Mouse (Mus musculus) right cerebral cortex, adult 2 months (tissue): ENCODE data around the gene Plpp7.
A peak's percentile ranks its signal among the peaks of the same experiment; 100 is the strongest.

Experiments used
- DNase-seq, 2 experiments: peaks; one replicate each; pipeline ENCODE4 v3.0.0; 2021 to 2022; ENCODE audit warnings: low spot score in 2 of 2

The Plpp7 gene

DNA sequence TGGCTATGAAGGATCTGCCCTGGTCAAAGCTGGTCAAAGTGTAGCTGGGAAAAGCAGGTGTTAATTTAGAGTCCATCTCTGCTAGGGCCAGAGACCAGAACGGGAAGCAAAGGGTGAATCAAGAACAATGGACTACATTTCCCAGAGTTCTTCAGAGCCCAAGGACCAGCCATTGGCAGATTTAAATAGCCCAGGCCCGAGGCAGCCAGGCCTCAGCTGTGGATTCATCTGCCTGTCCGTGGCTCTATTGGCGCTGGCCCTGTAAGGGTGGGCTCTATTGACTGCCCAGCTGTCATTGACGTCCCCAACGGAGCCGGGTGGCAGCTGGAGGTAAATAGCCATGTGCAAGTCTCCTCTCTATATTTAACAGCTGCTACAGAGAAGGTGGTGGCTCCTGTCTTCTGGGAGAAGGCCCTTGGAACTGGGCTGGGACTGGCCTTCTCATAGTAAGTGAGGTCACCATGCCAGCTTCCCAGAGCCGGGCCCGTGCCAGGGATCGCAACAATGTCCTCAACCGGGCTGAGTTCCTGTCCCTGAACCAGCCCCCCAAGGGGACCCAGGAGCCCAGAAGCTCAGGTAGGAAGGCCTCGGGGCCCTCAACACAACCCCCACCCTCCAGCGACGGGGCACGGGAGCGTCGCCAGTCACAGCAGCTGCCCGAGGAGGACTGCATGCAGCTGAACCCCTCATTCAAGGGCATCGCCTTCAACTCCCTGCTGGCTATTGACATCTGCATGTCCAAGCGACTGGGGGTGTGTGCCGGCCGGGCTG is at the start of gene Plpp7:
TSS of gene Plpp7 (plus strand) at position 178 of the 771 bp plus-strand sequence.
- DNase-seq: peak; percentile 84 to 88

DNA sequence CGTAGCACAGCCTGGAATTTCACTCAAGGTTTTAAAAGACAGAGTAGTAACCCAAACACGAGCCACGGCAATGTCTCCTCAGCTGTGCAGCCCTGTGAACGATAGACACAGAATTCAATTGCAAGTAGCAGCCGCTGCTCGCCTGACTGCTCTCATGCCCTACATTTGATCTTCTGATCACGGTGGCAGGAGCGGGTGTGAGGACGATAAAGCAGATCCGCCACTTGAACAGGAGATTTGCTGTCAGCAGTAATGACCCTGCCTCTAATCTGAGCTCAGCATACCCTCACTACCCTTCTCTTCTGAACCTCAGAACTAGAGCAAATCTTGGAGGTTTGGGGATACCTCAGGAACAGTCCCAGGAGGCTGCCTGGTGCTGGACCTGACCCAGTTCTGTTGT is 49.3 kb upstream of the Plpp7 start:
- no peak for DNase-seq

DNA sequence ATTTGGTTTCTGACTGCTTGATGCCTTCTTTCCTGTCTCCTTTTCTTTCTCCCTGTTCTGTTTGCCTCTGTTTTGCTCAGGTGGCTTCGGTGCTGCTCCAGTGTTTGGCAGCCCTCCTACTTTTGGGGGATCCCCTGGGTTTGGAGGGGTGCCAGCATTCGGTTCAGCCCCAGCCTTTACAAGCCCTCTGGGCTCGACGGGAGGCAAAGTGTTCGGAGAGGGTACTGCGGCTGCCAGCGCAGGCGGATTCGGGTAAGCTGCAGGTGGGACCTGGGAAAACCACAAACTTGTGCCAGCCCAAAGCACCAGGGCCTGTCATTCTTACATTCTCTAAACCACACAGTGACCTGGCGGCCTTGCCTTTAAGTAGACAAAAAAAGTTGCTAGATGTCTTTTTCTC is 48.0 kb upstream of the Plpp7 start:
- no peak for DNase-seq

DNA sequence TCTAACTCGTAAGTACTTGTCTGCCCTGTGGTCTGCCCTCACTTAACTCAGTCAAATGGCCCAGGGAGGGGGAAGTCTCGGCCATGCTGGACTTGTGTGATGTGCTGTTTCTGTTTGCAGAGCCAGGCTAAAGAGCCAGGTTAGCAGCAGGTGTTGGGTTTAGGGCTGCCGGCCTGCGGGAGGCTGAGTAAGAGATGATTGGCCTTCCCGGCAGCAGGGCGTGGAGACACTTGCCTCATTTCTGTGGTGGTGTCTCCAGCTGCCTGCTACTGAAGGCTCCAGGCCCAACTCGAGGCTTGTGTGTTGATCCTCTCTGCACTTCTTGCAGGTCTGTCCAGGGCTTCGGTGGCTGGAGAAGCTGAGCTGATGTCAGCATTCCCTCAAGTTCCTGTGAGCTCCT is 43.5 kb upstream of the Plpp7 start:
- DNase-seq: no peak

DNA sequence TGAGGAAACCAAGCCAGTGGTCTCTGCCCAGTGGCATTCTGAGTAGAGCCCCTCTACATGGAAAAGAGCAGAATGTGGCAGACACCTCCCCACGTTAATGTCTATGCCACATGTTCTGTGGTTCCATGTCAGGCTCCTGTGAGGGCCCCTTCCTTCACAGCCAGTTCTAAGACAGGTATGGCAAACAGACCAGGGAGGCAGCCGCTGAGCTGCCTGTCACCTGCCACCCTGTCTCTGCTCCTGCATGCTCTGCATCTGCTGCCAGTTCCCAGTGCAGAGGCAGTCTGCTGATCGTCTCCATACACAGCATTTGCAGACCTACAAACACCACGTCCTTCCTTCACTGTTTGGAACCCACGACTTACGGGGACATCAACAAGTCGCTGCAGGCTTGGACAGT is 42.9 kb upstream of the Plpp7 start:
- no peak for DNase-seq

DNA sequence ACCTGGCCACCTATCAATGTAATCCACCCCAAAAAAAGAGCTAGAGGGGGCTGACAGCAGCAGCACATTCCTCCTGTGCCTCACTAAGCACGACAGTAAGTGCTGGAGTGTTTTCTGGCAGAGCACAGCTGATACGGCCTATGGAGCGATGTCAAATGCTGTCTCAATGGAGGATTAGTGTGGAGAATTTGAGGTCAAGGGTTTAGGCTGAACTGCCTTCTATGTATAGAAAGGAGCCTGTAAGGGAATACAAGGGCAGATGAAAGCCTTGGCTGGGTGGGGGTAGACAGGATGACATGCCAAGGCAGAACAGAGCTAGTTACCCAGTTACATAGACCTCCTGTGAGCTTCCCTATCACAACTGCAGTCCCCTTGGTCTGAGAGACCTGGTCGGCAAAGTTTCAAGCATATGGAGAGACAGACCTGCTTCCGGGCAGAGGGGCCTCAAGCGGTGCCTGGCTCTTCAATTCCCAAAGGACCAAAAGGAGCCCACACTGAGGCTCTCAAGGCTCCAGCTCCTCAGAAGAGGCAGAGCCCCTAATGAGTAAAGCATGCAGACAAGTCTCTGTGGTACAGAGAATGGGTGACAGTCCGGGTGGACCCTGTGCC is 39.9 kb upstream of the Plpp7 start:
- DNase-seq: no peak

DNA sequence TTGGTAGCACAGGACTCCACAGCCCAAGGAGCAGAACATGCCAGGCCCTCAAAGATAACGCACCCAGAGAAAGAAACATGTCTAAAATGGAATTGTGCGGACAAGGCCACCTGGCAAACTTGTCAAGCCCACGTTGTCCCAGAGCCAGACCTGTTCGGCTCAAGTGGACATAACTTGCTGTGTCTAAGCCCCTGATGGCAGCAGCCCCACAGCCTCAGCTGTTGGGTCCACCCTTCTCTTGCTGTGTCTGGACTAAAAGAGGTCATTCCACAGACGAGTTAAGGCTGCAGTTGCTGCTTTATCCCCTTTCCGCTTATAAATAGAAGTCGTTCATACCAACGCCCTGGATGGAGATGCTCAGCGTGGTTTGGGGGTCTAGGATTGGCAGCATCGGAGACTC is 38.8 kb upstream of the Plpp7 start:
- no peak for DNase-seq

DNA sequence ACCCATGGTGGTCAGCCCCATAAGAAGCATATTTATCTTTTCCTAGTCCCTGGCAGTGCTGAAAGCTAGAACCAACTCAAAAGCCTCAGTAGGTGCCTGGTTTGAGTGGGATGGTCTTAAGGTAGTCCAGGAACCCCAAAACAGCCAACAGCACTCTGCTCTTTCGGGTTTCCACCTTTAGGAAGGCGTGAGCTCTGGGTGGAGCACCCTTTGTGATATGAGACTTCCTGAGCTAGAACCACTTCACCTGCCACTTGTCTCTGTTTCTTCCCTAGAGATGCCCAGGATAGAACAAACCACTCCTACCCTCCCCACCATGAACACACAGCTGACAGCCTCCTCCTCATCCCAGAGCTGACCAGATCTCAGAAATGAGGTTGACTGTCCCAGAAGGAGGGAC is 38.0 kb upstream of the Plpp7 start:
- no peak for DNase-seq

DNA sequence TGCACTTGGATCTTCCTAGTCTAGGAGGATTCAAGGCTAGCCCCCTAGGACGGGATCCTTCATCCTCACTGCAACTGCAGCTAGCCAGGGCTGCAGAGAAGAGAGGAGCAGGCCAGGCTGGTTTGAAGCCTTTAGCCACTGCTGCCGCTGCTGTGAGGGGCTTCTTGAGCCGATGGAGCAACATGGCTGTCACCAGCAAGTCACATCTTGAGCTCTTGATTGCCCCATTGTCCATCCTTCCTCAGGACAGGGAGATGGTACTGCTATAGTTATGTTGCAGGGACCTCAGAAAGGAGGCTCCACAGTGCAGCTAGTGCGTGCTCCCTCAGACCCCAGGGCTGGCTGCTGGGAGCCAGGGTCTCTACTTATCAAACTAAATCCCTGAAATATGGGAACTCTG is 37.5 kb upstream of the Plpp7 start:
- no peak for DNase-seq

DNA sequence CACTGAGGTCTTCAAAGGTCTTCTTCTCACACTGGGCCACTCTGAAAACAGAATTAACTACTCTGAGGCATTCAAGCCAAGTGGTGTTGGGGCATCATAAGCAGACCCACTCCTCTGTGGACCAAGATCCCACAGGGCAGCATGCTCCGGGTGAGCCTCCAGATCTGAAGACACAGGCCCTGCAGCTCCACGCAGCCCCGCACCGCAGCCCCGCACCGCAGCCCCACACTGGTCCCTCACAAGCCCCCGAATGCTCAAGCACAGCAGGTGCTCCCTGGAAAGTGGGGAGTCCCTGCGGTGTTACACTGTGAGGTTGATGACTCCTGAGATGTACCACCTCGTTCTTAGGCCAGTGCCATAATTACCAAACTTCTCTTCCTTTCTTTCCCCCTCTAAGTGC is 37.1 kb upstream of the Plpp7 start:
- no peak for DNase-seq

DNA sequence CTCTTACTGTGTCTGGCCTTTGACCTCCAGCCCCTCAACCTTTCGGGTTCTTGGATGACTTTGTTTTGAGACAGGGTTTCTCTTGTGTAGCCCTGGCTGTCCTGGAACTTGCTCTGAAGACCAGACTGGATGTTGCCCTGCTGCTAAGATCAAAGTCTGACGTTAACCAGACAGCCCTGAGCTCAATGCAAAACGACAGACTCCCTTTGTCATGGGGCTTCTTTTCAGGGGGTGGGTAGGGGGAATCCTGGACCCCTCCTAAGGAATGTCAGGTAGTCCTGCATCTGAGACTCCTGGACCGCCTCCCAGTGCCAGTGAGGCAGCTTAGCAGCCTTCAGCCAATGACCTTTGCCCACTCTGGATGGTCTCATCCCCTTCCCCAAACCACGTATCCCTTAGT is 36.6 kb upstream of the Plpp7 start:
- no peak for DNase-seq

DNA sequence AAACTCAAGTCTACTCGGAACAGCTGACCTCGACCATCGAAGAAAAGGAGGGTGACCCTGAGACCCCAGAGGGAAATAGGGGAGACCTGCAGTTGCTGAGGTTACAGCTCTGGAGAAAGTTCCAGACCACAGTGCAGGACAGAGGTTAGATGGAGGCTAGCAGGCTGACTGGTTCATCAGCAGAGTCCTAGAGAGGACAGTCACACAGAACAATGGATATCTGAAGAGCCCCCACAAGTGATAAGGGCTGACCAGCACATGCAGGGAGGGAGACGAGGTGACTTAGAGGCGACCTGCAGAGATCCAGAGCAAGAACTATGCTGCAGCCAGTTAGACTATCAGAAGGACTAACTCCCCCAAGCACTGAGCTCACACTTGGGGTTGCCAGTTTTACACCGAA is 35.7 kb upstream of the Plpp7 start:
- no peak for DNase-seq

DNA sequence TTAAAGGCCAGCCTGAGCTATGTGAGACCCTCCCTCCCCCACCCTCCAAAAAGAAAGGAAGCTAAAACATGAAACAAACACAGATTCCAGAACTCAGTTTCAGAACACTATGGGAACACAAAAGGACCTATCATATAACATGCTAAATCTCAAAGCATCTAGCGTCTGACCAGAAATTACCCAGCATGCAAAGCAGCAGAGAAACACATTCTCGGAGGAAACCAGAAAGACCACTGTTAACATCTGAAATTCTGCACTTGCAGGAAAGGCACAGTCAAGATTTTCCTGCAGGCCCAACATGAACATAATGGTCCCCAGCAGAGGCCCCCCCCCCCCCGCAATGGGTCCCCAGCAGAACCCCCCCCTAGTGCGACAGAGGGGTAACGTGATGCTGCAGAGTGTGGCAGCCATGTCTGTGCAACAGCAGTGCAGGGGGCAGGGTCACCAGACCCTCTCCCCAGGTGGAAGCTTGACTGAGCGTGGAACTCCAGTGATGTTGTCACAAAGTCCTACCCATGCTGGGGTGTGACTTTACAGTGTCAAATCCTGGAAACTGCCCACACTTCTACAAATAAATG is 35.0 kb upstream of the Plpp7 start:
- DNase-seq: no peak

DNA sequence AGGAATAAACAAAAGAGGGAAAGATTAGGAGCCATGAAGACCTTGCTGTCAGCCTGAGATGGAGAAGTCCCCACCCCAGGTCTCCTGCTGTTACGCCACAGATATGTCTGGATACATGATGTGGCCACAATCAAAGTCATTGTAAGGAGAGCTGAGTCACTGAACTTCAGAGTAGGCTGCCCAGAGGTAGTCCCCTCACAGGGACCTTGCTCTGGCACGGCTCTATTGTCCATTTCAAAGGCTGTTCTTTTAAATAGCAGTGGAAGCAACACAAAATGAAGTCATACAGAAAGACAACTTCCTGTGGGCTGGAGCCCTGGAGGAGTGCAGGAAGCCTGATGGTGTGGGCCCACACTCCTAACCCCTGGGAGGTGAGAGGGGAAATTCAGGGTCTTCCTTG is 34.1 kb upstream of the Plpp7 start:
- DNase-seq: no peak

DNA sequence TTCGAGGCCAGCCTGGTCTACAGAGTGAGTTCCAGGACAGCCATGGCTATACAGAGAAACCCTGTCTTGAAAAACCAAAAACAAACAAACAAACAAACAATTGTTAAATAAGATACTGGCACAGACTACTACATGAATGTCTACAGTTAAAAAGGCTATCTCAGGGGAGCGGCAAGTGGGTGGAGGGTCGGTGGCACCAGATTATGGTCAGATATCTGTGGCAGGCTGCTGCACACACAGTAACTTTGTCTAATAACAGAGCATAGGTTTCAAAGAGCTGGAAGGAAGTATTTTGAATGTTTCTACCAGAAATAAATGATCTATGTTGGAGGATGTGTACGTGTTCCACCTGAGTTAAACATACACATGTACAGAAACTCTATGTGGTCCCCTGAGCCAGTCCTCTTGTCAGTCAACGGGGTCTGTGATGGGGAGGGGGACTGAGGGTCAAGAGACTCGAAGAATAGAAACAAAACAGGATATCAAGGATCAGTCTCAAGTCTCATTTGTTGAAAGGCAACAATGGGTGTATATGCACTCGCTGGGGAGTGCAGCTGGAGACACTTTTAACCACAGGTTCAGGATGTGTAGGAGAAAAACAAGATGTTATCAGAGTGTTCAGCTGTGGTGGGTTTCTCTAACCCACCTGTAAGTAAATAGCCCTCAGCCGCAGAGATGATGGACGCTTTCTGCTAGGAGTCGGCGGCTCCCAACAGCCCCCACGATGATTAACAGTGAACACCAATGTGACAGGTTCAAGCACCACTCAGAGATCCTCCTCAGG is 33.4 kb upstream of the Plpp7 start:
- no peak for DNase-seq

DNA sequence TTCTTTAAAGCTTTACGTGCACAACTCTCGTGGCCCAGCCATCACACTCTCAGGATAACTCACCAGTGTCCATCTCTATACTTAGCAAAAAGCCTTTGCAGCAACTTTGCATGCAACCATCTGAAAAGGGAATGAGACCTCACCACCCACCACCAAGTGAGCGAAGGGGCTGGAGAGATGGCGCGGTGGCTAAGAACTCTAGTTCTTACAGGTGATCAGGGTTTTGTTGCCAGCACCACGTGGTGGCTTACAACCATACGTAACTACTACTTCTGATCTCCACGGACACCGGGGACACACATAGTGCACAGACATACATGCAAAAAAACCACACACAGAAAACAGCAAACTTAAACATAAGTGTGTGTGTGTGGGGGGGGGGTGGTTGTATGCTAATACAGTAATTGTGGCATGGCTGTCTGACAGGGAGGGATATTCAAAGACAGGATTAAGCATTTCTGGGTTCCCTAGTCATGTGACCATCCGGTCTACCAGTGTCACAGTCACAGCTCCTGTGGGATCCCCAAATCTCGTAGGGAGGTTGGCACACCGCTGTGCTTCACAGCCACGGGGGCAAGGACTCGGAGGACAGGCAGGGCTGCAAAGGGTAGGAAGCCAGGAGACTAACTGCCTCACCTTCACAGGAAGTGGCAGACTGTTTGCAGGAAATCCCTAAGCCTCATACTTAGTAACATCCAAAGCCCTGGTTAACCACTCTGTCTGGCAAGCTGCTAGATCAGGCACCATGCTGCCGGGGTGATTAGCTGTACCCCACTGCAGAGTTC is 32.5 kb upstream of the Plpp7 start:
- DNase-seq: no peak

DNA sequence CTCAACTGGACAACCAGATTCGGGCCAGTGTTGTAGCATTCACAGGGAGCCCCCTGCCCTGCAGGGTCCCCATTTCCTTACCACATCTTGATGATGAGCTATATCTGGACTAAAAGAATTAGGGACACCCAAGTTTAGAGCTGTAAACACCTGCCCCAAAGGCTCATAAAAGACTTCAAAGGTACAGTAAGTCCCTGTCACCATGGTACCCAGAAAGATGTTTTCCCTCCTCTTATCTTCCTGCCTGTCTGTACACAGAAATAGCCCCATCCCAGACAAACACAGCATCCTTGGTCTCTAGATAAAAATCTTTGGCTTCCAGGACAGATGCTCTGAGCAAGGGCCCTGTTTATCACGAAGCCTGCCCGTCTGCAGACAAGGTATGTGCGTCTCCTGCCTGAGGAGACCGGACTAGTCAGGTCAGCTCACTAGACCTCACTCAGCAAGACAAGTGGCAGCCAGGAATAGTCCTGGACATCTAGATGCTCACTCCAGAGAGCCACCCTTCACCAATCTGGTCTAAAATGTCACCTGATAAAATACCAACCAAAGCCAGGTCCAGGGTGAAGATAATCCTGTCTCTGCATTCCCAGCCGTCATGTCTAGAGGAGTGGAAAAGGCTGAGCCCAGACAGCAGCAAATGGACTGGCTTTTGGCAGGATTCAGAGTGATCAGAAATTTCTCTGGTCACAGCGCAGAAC is 31.7 kb upstream of the Plpp7 start:
- DNase-seq: no peak

DNA sequence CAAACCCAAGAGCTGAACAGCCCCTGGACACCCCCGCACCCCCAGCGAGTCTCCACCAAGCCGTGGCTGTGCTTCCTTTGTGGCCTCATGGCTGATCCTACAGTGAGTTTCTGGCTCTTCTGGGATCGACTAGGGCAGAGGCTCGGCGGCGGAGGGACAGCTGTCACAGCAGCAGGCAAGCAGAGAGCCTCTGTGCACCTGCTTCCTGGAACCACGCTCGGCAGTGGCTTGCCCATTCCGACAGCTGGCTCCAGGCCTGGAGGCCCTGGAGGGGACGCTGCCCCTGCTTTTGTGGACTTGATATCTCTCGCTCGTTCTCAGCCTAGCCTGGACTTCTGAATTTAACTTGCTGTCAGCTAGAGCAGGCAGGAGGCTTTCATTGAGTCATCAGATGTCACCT is 30.4 kb upstream of the Plpp7 start:
- DNase-seq: no peak

DNA sequence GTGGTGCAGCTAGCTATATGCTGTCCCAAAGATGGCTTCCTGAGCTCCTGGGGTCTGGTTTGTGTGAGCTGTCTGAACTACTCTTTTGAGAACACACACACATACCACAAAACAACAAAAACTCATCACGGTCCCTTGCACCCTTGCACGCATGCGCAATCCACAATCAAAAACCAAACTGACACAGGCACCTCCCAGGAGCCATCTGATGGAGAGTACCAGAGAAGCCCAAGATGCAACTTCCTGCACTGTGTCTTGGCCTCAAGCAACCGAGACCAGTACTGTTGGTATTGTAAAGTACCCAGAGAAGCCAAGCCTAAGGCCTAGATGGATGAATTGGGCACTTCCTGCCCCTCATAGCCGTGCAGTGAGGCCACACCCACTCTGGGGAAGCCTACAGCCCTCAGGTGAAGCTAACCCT is 29.9 kb upstream of the Plpp7 start:
- no peak for DNase-seq

DNA sequence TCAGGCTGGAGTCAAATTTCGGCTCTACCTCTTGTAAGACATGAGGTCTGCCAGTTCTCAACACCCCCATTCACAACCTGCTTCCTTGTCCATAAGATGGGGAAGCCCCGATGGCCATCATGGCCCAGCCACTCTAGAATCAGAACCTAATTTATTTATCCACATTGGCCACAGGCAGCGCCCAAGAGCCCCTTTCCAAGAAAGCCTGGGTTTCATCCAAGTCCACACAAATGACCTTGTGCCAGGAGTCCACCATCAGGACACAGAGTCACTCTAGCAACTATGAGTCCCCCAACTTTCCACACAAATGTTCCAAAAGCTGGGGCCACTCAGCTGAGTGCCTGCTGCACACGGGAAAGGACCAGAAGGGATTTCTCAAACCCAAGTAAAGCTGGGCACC is 29.3 kb upstream of the Plpp7 start:
- DNase-seq: no peak
